Comparison of ENCODE assay signal across 13 mouse cellular contexts in genomic region chr16:76761848-76762247, GRCm38 (mm10).
"Had no signal": no experiment of that assay in that cellular context is flagged by ENCODE, and none has a peak within 500 bp of the region (broad histone marks: within the 10 kb centered on the region; RNA-seq: fewer than 3 reads in every experiment).

No protein-coding gene starts in this region.

- H3K27me3 ChIP-seq: intestine, embryonic 15.5 days; kidney, embryonic 15.5 days; limb, embryonic 13.5 days; liver, embryonic 13.5 days had no signal

- H3K4me3 ChIP-seq: intestine, embryonic 15.5 days; kidney, embryonic 15.5 days; limb, embryonic 13.5 days; liver, embryonic 13.5 days; midbrain, embryonic 10.5 days had no signal

- H3K36me3 ChIP-seq: intestine, embryonic 15.5 days; kidney, embryonic 15.5 days; limb, embryonic 13.5 days; liver, embryonic 13.5 days; midbrain, embryonic 10.5 days had no signal

- DNase-seq: kidney, adult 2 months; kidney, postnatal 14 days; left cerebral cortex, postnatal 4 days; liver, embryonic 13.5 days; lung, adult 2 months; lung, postnatal 4 days; right cerebral cortex, postnatal 14 days; thymus, postnatal 36 days had no signal

- H3K27ac ChIP-seq: intestine, embryonic 15.5 days; kidney, embryonic 15.5 days; limb, embryonic 13.5 days; liver, embryonic 13.5 days; midbrain, embryonic 10.5 days had no signal

- ATAC-seq: intestine, embryonic 15.5 days; midbrain, embryonic 16.5 days had no signal

- H3K4me1 ChIP-seq: intestine, embryonic 15.5 days had no signal

- H3K4me2 ChIP-seq: intestine, embryonic 15.5 days; kidney, embryonic 15.5 days; limb, embryonic 13.5 days; liver, embryonic 13.5 days had no signal

- H3K9me3 ChIP-seq: intestine, embryonic 15.5 days; kidney, embryonic 15.5 days; limb, embryonic 13.5 days; liver, embryonic 13.5 days; midbrain, embryonic 10.5 days had no signal

- H3K9ac ChIP-seq: intestine, embryonic 15.5 days; kidney, embryonic 15.5 days; limb, embryonic 13.5 days; liver, embryonic 13.5 days had no signal
